Mouse (Mus musculus) sigmoid colon, adult 10 weeks (tissue): Measurements from ENCODE around the gene Glul. TPM values are rescaled to one million over a fixed set of nuclear protein-coding genes. Genes with fewer than 3 reads are reported as not detected.

Source experiments
- polyA plus RNA-seq: library from polyadenylated mRNA; stranded (reverse); fragments of 350-450 nt; fragmentation: Illumina TruSeq; extraction: RNeasy Lipid Tissue Mini Kit (QIAGEN cat#74804); gene quantifications from one replicate; pipeline ENCODE4 v1.2.3, GENCODE M21; 2014; ENCODE audit warnings: low read depth, low replicate concordance

Glul gene
- 435 TPM for polyA plus RNA-seq

DNA sequence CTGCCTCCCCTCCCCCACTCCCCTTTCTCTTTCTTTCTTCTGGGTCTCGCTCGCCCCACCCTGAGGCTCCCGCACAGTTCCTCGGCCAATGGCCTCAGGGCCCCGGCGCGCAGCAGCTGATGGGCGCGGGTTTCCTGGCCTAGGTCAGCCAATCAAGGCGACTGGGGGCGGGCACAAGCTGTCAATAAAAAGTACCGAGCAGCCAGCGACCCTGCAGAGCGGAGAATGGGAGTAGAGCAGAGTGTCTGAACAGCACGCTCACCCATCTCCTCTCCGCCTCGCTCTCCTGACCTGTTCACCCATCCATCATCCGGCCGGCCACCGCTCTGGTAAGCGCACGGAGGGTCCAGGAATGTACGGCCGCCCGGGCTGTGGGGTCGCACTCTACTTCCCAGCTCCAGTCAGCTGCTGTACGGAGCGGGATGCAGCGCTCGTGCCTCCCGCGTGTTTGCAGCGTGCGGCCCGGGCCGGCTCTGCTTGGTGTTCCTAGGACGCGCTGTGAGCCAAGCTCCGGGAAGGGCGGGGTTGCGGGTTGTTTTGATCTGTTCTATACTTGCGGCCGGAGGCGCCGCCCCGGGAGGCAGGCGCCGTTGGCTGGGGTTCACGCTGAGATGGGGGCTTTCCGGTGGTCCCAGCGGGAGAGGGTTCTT, at the start of gene Glul, which contains the start of gene Teddm2:
Glul (plus strand) TSS at position 214 of the 650 bp plus-strand sequence.
Teddm2 (minus strand) TSS at position 498 of the 650 bp plus-strand sequence.

DNA sequence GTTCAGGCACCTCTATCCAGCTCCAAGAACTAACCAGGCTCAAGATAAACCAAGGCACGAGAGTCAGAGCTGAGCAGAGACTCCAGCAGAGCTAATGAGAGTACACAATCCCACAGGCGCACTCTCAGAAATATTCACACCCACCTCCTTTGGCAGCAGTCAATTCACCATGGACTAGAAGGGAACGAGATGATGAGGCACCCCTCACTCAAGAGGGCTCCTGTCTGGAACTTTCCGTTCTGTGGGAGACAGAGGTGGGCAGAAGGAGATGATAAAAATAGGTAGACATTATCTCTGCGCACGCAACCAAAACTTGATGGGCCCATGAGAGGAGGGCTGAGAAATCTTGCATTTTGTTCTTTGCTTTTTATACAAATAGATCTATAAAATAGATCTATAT, 25.7 kb upstream of the Glul start, which contains the start of gene Teddm1b:
Teddm1b (plus strand) TSS at position 301 of the 400 bp plus-strand sequence.

DNA sequence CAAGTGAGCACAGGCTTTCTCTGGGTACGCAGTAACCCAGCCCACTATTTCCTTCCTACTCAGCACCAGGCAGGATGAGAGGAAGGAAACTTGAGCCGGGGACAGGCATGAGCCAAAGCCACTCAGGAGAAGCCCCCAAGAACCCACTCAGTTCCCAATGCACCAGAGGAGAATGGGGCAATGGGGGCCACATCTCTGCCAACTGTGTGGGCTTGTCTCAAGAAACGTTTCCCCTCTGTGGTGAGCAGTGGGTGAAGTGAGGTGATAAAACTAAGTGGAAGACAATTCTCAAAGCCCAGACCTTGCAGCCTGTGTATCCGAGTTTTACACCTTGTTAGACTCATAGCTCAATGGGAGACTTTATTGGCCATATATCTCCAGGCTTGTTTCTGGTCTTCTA, 8.3 kb upstream of the Glul start, which contains the start of gene Teddm1a:
Teddm1a (plus strand) TSS at position 301 of the 400 bp plus-strand sequence.

Other genes with a start within 250 kb of the Glul start
- gene Rgs8, start 246.9 kb upstream of the Glul start, polyA plus RNA-seq: 0.69 TPM
- gene Rgs16, start 159.6 kb upstream of the Glul start, polyA plus RNA-seq: 1.4 TPM
- 636 TPM for gene Rnasel, start 150.5 kb upstream of the Glul start, polyA plus RNA-seq
- gene Rgsl1, start 55.8 kb upstream of the Glul start, polyA plus RNA-seq: 0.63 TPM
- gene Teddm1b, start 25.6 kb upstream of the Glul start, polyA plus RNA-seq: not detected
- gene Teddm1a, start 8.2 kb upstream of the Glul start, polyA plus RNA-seq: not detected
- 1.1 TPM for gene Teddm2, start 284 bp downstream of the Glul start, polyA plus RNA-seq